Mouse (Mus musculus) thymus, adult 2 months (tissue): ENCODE data around the gene Prdm11.

Experiments
- CTCF ChIP-seq: fragments of 200-500 bp; IDR thresholded peaks from 2 replicates; pipeline ENCODE4 v1.5.1; 2012; ENCODE audit warnings: mild to moderate bottlenecking, control low read depth, low read length, moderate library complexity, borderline replicate concordance; ENCODE audit not compliant: control insufficient read depth, poor library complexity, insufficient read depth; ENCODE audit errors: extremely low read depth
- POLR2A ChIP-seq: fragments of 200-500 bp; IDR thresholded peaks from 2 replicates; pipeline ENCODE4 v1.6.1; 2012; ENCODE audit warnings: mild to moderate bottlenecking, low read length, control low read depth, moderate library complexity; ENCODE audit not compliant: control insufficient read depth, poor library complexity, insufficient read depth; ENCODE audit errors: extremely low read depth

DNA sequence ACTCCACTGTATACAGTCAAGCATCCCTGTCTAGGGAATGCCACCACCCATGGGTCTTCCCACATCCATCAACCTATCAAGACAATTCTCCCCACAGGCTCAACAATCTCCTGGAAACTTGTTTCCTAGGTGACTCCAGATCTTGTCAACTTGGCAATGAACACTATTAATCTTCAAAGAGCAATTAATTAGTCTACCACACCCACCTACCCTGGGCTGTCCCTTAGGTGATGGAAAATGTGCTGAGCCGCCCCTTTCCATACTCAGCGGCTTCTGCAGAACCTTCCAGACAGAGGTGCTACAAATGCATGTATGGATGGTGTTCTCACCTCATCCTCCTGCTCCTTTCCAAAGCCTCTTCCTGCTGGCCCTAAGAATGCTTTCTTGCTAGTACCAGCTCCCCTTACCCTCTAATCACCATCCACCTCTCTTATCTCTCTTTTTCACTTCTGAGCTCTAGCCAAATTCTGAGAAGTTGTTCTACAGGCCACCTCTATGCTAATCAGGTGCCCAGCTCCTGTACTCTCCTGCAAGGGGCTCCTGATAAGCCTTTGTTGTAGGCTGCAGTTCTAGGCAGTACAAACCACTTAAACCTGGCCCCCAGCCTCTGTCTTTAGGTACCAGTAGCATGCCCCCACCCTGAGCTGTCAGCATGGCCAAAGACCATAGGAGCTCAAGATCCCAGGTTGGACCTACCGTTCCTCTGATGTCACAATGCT lies 37.8 kb downstream of the Prdm11 start:
- TF ChIP-seq POLR2A, result no peak
- no peak for TF ChIP-seq CTCF
